Mouse (Mus musculus) heart, embryonic 11.5 days (tissue): ENCODE data around the gene Carns1. TPM values are rescaled to one million over a fixed set of nuclear protein-coding genes. Genes with fewer than 3 reads are reported as not detected.

Source experiments
- ATAC-seq: fragments of 200-750 bp; cut with Nextera tagmentation; replicated peaks from 2 replicates; pipeline ENCODE4 v1.8.0; 2017; ENCODE audit warnings: moderate library complexity; ENCODE audit not compliant: insufficient number of reproducible peaks, low FRiP score, low TSS enrichment
- H3K27ac ChIP-seq: fragments of 300-500 bp; sonication (generic); 2 replicates; pipeline ENCODE4 v1.5.1; 2014; ENCODE audit warnings: mild to moderate bottlenecking, low read depth, low read length
- H3K27me3 ChIP-seq: fragments of 300-500 bp; sonication (generic); 2 replicates; pipeline ENCODE4 v1.6.1; 2014; ENCODE audit warnings: mild to moderate bottlenecking, low read length, mixed read lengths; ENCODE audit not compliant: control insufficient read depth, insufficient read depth
- H3K36me3 ChIP-seq: fragments of 300-500 bp; sonication (generic); 2 replicates; pipeline ENCODE4 v1.6.1; 2014; ENCODE audit warnings: mild to moderate bottlenecking, low read length, moderate library complexity, mixed read lengths; ENCODE audit not compliant: control insufficient read depth, insufficient read depth
- H3K4me1 ChIP-seq: fragments of 300-500 bp; sonication (generic); 2 replicates; pipeline ENCODE4 v1.6.1; 2014; ENCODE audit warnings: low read length; ENCODE audit not compliant: control insufficient read depth, insufficient read depth
- H3K4me2 ChIP-seq: fragments of 300-500 bp; sonication (generic); 2 replicates; pipeline ENCODE4 v1.6.1; 2014; ENCODE audit warnings: mild to moderate bottlenecking, moderate library complexity
- H3K4me3 ChIP-seq: fragments of 300-500 bp; sonication (generic); 2 replicates; pipeline ENCODE4 v1.5.1; 2014; ENCODE audit warnings: low read depth, low read length
- H3K9ac ChIP-seq: fragments of 300-500 bp; sonication (generic); 2 replicates; pipeline ENCODE4 v1.6.1; 2014; ENCODE audit warnings: mild to moderate bottlenecking, low read depth, low read length, moderate library complexity
- H3K9me3 ChIP-seq: fragments of 300-500 bp; sonication (generic); replicated peaks from 2 replicates; pipeline ENCODE4 v1.6.1; 2016; ENCODE audit warnings: low read length; ENCODE audit not compliant: control insufficient read depth
- WGBS: fragments of 180-500 bp; shearing (Covaris S2); extraction: QIAGEN DNeasy Blood & Tissue Kit; methylation state at CpG from one replicate; pipeline ENCODE4 v1.1.7; 2014; ENCODE audit not compliant: insufficient replicate concordance; 5-methylcytosine and 5-hydroxymethylcytosine counted together
- polyA plus RNA-seq: library from polyadenylated mRNA; unstranded; fragments of >200 nt; fragmentation: Nextera tagmentation; extraction: Ambion mirVana; gene quantifications from 2 replicates; pipeline ENCODE4 v1.2.1, GENCODE M21; 2014

Gene Carns1
- 2.1 and 2.8 TPM in 2 replicates for polyA plus RNA-seq

- Histone ChIP-seq H3K4me2 (peak within 1 kb of the TSS; percentile 64), H3K9me3 (no peaks in the 10 kb centered on the region), H3K27ac (no peak within 1 kb of the TSS), H3K9ac (peak within 1 kb of the TSS; percentile 61), H3K27me3 (no peaks in the 10 kb centered on the region), H3K4me1 (peaks cover 21% of the 10 kb centered on the region), H3K4me3 (peak within 1 kb of the TSS; percentile 24), H3K36me3 (no peaks in the 10 kb centered on the region)
- peak; percentile 47 for ATAC-seq
- 3% methylated on average over 11 of the region's 11 CpGs for WGBS
These were observed at the start of gene Carns1 for GRCm38 (mm10) chr19:4175368-4175947. Carns1 (minus strand) TSS chr19:4175479.

- ATAC-seq, result no peak
- H3K9ac ChIP-seq, result 0 out of 2 replicates have a peak overlapping the region, but pooled peaks have one; percentile 16
- H3K9me3 ChIP-seq, result no peaks in the 10 kb centered on the region
- H3K4me1 ChIP-seq, result peaks cover 28% of the 10 kb centered on the region
- peaks cover 19% of the 10 kb centered on the region for H3K27me3 ChIP-seq
- H3K4me2 ChIP-seq, result no peak overlapping the region
- no peak overlapping the region for H3K27ac ChIP-seq
- H3K4me3 ChIP-seq, result no peak overlapping the region
- 78% methylated on average over 11 of the region's 11 CpGs for WGBS
- H3K36me3 ChIP-seq, result no peaks in the 10 kb centered on the region
These were observed 46.9 kb upstream of the Carns1 start for GRCm38 (mm10) chr19:4222165-4222564.

GRCm38 (mm10) chr19:4220957-4221743 lies 45.9 kb upstream of the Carns1 start:
- 30% methylated on average over 14 of the region's 14 CpGs for WGBS
- H3K4me2 ChIP-seq, result peak overlapping the region; percentile 3
- peaks cover 25% of the 10 kb centered on the region for H3K27me3 ChIP-seq
- peaks cover 34% of the 10 kb centered on the region for H3K4me1 ChIP-seq
- no peak overlapping the region for H3K4me3 ChIP-seq
- peak overlapping the region; percentile 24; the same call in 1 of the 2 replicates for H3K27ac ChIP-seq
- no peak for ATAC-seq
- 0 out of 2 replicates have a peak overlapping the region, but pooled peaks have one; percentile 22 for H3K9ac ChIP-seq
- no peaks in the 10 kb centered on the region for H3K9me3 ChIP-seq
- no peaks in the 10 kb centered on the region for H3K36me3 ChIP-seq

GRCm38 (mm10) chr19:4220416-4220815 lies 45.1 kb upstream of the Carns1 start:
- Histone ChIP-seq H3K4me2 (peak overlapping the region; percentile 3; the same call in 1 of the 2 replicates), H3K27ac (no peak overlapping the region), H3K4me3 (no peak overlapping the region), H3K36me3 (no peaks in the 10 kb centered on the region), H3K27me3 (peaks cover 32% of the 10 kb centered on the region), H3K9ac (no peak overlapping the region), H3K9me3 (no peaks in the 10 kb centered on the region), H3K4me1 (peaks cover 38% of the 10 kb centered on the region)
- WGBS, result 54% methylated on average over 4 of the region's 4 CpGs
- ATAC-seq, result peak; percentile 60

GRCm38 (mm10) chr19:4219943-4220342 lies 44.7 kb upstream of the Carns1 start:
- H3K27ac ChIP-seq, result no peak overlapping the region
- H3K9me3 ChIP-seq, result no peaks in the 10 kb centered on the region
- no peaks in the 10 kb centered on the region for H3K36me3 ChIP-seq
- 77% methylated on average over 6 of the region's 6 CpGs for WGBS
- no peak overlapping the region for H3K9ac ChIP-seq
- peaks cover 40% of the 10 kb centered on the region for H3K4me1 ChIP-seq
- H3K27me3 ChIP-seq, result peaks cover 36% of the 10 kb centered on the region
- peak overlapping the region; percentile 3; the same call in 1 of the 2 replicates for H3K4me2 ChIP-seq
- ATAC-seq, result no peak
- no peak overlapping the region for H3K4me3 ChIP-seq

- no peak overlapping the region for H3K27ac ChIP-seq
- H3K9me3 ChIP-seq, result no peaks in the 10 kb centered on the region
- H3K27me3 ChIP-seq, result peaks cover 47% of the 10 kb centered on the region
- no peaks in the 10 kb centered on the region for H3K36me3 ChIP-seq
- no peak overlapping the region for H3K4me2 ChIP-seq
- H3K9ac ChIP-seq, result no peak overlapping the region
- peaks cover 48% of the 10 kb centered on the region for H3K4me1 ChIP-seq
- ATAC-seq, result no peak
- WGBS, result 70% methylated on average over 1 of the region's 1 CpGs
- no peak overlapping the region for H3K4me3 ChIP-seq
These were observed 43.5 kb upstream of the Carns1 start for GRCm38 (mm10) chr19:4218784-4219183.

GRCm38 (mm10) chr19:4218293-4218692 lies 43.0 kb upstream of the Carns1 start:
- no peak for ATAC-seq
- no peaks in the 10 kb centered on the region for H3K36me3 ChIP-seq
- H3K4me1 ChIP-seq, result peaks cover 53% of the 10 kb centered on the region
- H3K9me3 ChIP-seq, result no peaks in the 10 kb centered on the region
- WGBS, result 78% methylated on average over 11 of the region's 11 CpGs
- H3K27me3 ChIP-seq, result peaks cover 52% of the 10 kb centered on the region
- no peak overlapping the region for H3K4me3 ChIP-seq
- H3K4me2 ChIP-seq, result no peak overlapping the region
- H3K27ac ChIP-seq, result no peak overlapping the region
- H3K9ac ChIP-seq, result no peak overlapping the region

GRCm38 (mm10) chr19:4217855-4218254 lies 42.6 kb upstream of the Carns1 start:
- peaks cover 57% of the 10 kb centered on the region for H3K4me1 ChIP-seq
- 50% methylated on average over 3 of the region's 3 CpGs for WGBS
- H3K27ac ChIP-seq, result no peak overlapping the region
- no peak for ATAC-seq
- H3K4me2 ChIP-seq, result no peak overlapping the region
- no peak overlapping the region for H3K9ac ChIP-seq
- no peaks in the 10 kb centered on the region for H3K36me3 ChIP-seq
- no peaks in the 10 kb centered on the region for H3K9me3 ChIP-seq
- peaks cover 56% of the 10 kb centered on the region for H3K27me3 ChIP-seq
- no peak overlapping the region for H3K4me3 ChIP-seq
